Comparison of ENCODE assay signal across 12 mouse cellular contexts in the genomic region with DNA sequence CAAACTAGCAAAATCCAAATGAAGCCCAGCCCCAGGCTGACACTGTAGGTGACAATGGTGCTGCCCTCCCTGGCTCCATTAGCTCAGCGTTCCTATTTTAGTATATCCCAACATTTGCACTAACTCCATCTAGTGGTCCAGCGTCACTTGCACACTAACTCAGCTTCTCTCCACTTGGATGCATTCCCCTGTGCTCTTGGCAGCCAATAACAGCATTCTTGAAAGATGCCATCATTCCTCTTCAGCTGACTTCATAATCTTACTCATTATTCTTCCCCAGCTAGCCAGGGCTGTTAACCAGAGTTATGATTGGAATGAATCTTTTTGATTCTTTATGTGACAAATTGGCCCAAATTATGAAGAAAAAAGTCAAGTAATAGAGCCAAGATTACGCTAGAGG. TPM values are rescaled to one million over a fixed set of nuclear protein-coding genes. Genes with fewer than 3 reads are reported as not detected.
DNase-seq lines count a peak whose midpoint lies in the region; ATAC-seq and TF ChIP-seq lines count a peak whose summit lies in the region.
"Had no signal": no experiment of that assay in that cellular context is flagged by ENCODE, and none has a peak within 500 bp of the region (broad histone marks: within the 10 kb centered on the region; RNA-seq: fewer than 3 reads in every experiment).

No protein-coding gene starts in this region.

- peak; percentile 11 for DNase-seq in kidney, adult 11 months
- peak; percentile 35 for DNase-seq in brain, embryonic 14.5 days (ENCODE audit: low read depth)
- DNase-seq in lung, postnatal 0 days (ENCODE audit: low spot score): peak; percentile 39
- no peak for DNase-seq in spleen, postnatal 4 days (ENCODE audit: low spot score in 2 of 2)
- DNase-seq: cerebellum, adult 11-12 months had no signal

- 0 out of 2 replicates have a peak, but pooled peaks have one; percentile 1 for TF ChIP-seq CTCF in brain, embryonic 14.5 days (IDR thresholded peaks at IDR 0.05; ENCODE audit: borderline replicate concordance, extremely low read depth, insufficient read depth, insufficient read length)
- TF ChIP-seq CTCF in lung, postnatal 0 days (IDR thresholded peaks at IDR 0.05): peak; percentile 30; the same call in 1 of the 2 replicates

- TF ChIP-seq EP300 in lung, postnatal 0 days (IDR thresholded peaks at IDR 0.05): no peak

- ATAC-seq in kidney, embryonic 15.5 days (replicated peaks; ENCODE audit: low FRiP score): no peak
- 0 out of 2 replicates have a peak, but pooled peaks have one; percentile 32 for ATAC-seq in heart, embryonic 16.5 days (replicated peaks; ENCODE audit: extremely low read depth, insufficient read depth, low FRiP score)
- no peak for ATAC-seq in lung, postnatal 0 days
- no peak for ATAC-seq in cerebellum, adult (ENCODE audit: insufficient number of reproducible peaks, low FRiP score, low TSS enrichment)

- H3K9me3 ChIP-seq in kidney, embryonic 15.5 days (replicated peaks): no peaks in the 10 kb centered on the region
- H3K9me3 ChIP-seq in heart, embryonic 16.5 days (replicated peaks; ENCODE audit: control insufficient read depth, low read length): no peaks in the 10 kb centered on the region; the same call in 1 of the 2 replicates
- H3K9me3 ChIP-seq in lung, postnatal 0 days (ENCODE audit: low read length): no peaks in the 10 kb centered on the region
- H3K9me3 ChIP-seq: lung, embryonic 15.5 days; neural tube, embryonic 12.5 days had no signal

- no peak overlapping the region for H3K4me2 ChIP-seq in kidney, embryonic 15.5 days
- H3K4me2 ChIP-seq in heart, embryonic 16.5 days (ENCODE audit: low read depth, low read length): no peak overlapping the region
- no peak overlapping the region for H3K4me2 ChIP-seq in lung, postnatal 0 days (replicated peaks; ENCODE audit: low read depth, low read length)
- H3K4me2 ChIP-seq: hindbrain, embryonic 14.5 days; lung, embryonic 15.5 days; neural tube, embryonic 12.5 days had no signal

- no peaks in the 10 kb centered on the region for H3K4me1 ChIP-seq in kidney, embryonic 15.5 days
- peaks cover 10% of the 10 kb centered on the region for H3K4me1 ChIP-seq in heart, embryonic 16.5 days (ENCODE audit: control insufficient read depth, insufficient read depth, low read length)
- no peaks in the 10 kb centered on the region for H3K4me1 ChIP-seq in lung, postnatal 0 days (ENCODE audit: insufficient read depth, low read depth, low read length)
- H3K4me1 ChIP-seq: lung, embryonic 15.5 days; neural tube, embryonic 12.5 days had no signal

- no peak overlapping the region for H3K4me3 ChIP-seq in kidney, embryonic 15.5 days (replicated peaks)
- H3K4me3 ChIP-seq in heart, embryonic 16.5 days (ENCODE audit: low read length): no peak overlapping the region
- H3K4me3 ChIP-seq in lung, postnatal 0 days (ENCODE audit: low read depth, low read length): no peak overlapping the region
- H3K4me3 ChIP-seq: erythroblast, embryonic 14.5 days; lung, embryonic 15.5 days; neural tube, embryonic 12.5 days had no signal

- TF ChIP-seq POLR2A in brain, embryonic 14.5 days (IDR thresholded peaks at IDR 0.05; ENCODE audit: borderline replicate concordance, extremely low read depth, insufficient read depth, insufficient read length, poor library complexity, severe bottlenecking): no peak

- H3K36me3 ChIP-seq in kidney, embryonic 15.5 days: no peaks in the 10 kb centered on the region
- H3K36me3 ChIP-seq in heart, embryonic 16.5 days (ENCODE audit: control insufficient read depth, insufficient read depth): peaks cover 13% of the 10 kb centered on the region
- H3K36me3 ChIP-seq in lung, postnatal 0 days (ENCODE audit: insufficient read depth, low read length): no peaks in the 10 kb centered on the region; the same call in 1 of the 2 replicates
- H3K36me3 ChIP-seq: neural tube, embryonic 12.5 days had no signal

- no peak overlapping the region for H3K9ac ChIP-seq in kidney, embryonic 15.5 days
- H3K9ac ChIP-seq in heart, embryonic 16.5 days (ENCODE audit: low read length): no peak overlapping the region
- H3K9ac ChIP-seq in lung, postnatal 0 days (replicated peaks; ENCODE audit: low read depth): no peak overlapping the region
- H3K9ac ChIP-seq: hindbrain, embryonic 14.5 days; lung, embryonic 15.5 days; neural tube, embryonic 12.5 days had no signal

- no peaks in the 10 kb centered on the region for H3K27me3 ChIP-seq in kidney, embryonic 15.5 days
- H3K27me3 ChIP-seq in heart, embryonic 16.5 days (ENCODE audit: control insufficient read depth, insufficient read depth, low read length): no peaks in the 10 kb centered on the region
- no peaks in the 10 kb centered on the region for H3K27me3 ChIP-seq in lung, postnatal 0 days (replicated peaks; ENCODE audit: insufficient read depth, low read length)
- H3K27me3 ChIP-seq: lung, embryonic 15.5 days; neural tube, embryonic 12.5 days had no signal

- H3K27ac ChIP-seq in kidney, embryonic 15.5 days: no peak overlapping the region
- H3K27ac ChIP-seq in heart, embryonic 16.5 days (ENCODE audit: low read length): peak overlapping the region; percentile 7
- no peak overlapping the region for H3K27ac ChIP-seq in lung, postnatal 0 days (ENCODE audit: low read length)
- H3K27ac ChIP-seq: hindbrain, embryonic 14.5 days; lung, embryonic 15.5 days; neural tube, embryonic 12.5 days had no signal

- WGBS in kidney, embryonic 15.5 days: 79% methylated on average over 3 of the region's 3 CpGs
- WGBS in heart, embryonic 16.5 days: 52% methylated on average over 3 of the region's 3 CpGs
- 79% methylated on average over 3 of the region's 3 CpGs for WGBS in lung, postnatal 0 days

RNA-seq across cellular contexts. Expression of gene Cyp39a1, which starts 40.0 kb away (rescaled TPM):
- polyA plus RNA-seq in kidney, embryonic 15.5 days (2015; fragmentation: Nextera tagmentation; extraction: Ambion mirVana): 24.8 and 27.3 TPM in 2 replicates
- 5.3 and 5.5 TPM in 2 replicates for polyA plus RNA-seq in brain, embryonic 14.5 days (2012; rRNA removed)
- 60.6 and 63.7 TPM in 2 replicates for polyA plus RNA-seq in heart, embryonic 16.5 days (2015; fragmentation: Nextera tagmentation; extraction: Ambion mirVana)
- 26.1 and 31.1 TPM in 2 replicates for polyA plus RNA-seq in lung, postnatal 0 days (2015; fragmentation: Nextera tagmentation; extraction: Ambion mirVana)
- polyA plus RNA-seq: erythroblast, embryonic 14.5 days had no signal

RNA-seq across cellular contexts. Expression of gene Slc25a27, which starts 40.2 kb away (rescaled TPM):
- polyA plus RNA-seq in kidney, embryonic 15.5 days (2015; fragmentation: Nextera tagmentation; extraction: Ambion mirVana): 17.8 and 22.6 TPM in 2 replicates
- 66.5 and 70.7 TPM in 2 replicates for polyA plus RNA-seq in brain, embryonic 14.5 days (2012; rRNA removed)
- 18.7 and 20.7 TPM in 2 replicates for polyA plus RNA-seq in heart, embryonic 16.5 days (2015; fragmentation: Nextera tagmentation; extraction: Ambion mirVana)
- 12.0 and 15.3 TPM in 2 replicates for polyA plus RNA-seq in lung, postnatal 0 days (2015; fragmentation: Nextera tagmentation; extraction: Ambion mirVana)
- polyA plus RNA-seq: erythroblast, embryonic 14.5 days had no signal

Comparison
In these comparisons a context has a peak if more than half of its experiments do, and no peak if none do; other contexts are left out.
1. DNase-seq: peak in kidney, adult 11 months (single experiment), brain, embryonic 14.5 days (single experiment) and lung, postnatal 0 days (single experiment); none in spleen, postnatal 4 days (0 of 2).